Mouse (Mus musculus): ENCODE results near the gene Ncoa7. TPM values are rescaled to one million over a fixed set of nuclear protein-coding genes. Genes with fewer than 3 reads are reported as not detected.

Ncoa7 gene
- polyA plus RNA-seq, 1 experiment, result 2.7 TPM

DNA sequence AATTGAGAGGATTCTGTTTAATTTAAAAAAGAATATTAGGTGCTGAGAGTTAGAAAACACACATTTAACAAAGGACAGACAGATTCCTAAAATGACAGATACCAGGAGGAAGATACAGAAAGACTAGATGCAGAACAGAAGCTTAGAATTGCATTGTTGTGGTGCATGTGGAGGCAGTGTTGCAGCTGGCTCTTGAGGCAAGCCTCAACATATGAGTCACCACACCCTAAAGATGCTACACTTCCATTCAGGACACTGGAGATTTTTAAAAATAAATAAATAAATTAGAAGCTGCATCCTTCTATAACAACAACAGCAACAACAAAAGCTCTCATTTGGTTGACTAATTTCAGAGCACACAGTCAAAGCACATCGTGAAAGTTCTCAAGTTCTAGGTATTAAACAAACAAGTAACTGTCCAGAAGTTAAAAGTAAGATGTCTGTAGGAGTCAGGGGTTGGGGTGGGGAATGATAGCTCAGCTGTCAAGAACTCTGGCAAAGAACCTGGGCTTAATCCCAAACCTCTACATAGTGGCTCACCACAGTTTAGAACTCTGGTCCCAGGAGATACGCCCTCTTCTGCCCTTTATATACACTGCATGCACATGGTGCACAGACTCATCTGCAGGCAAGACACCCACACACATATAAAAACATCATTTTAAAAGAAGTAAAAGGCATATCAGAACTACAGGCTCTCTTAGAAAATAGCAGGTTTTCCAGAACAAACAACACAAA, 3.2 kb downstream of the Ncoa7 start:
- Histone ChIP-seq H3K4me3 (no peak overlapping the region), H3K4me2 (ENCODE audit: low read depth) (no peak overlapping the region), H3K27me3 (ENCODE audit: control insufficient read depth, insufficient read depth, insufficient read length) (no peaks in the 10 kb centered on the region), H3ac (ENCODE audit: control insufficient read depth, insufficient read length) (no peak overlapping the region), H3K79me2 (ENCODE audit: control insufficient read depth, insufficient read depth) (peaks cover 7% of the 10 kb centered on the region), H3K36me3 (ENCODE audit: control insufficient read depth, insufficient read depth) (no peaks in the 10 kb centered on the region)
- TF ChIP-seq E2F4 (IDR thresholded peaks at IDR 0.05; ENCODE audit: insufficient read depth) (no peak), MYOG (IDR thresholded peaks at IDR 0.05; ENCODE audit: control insufficient read depth in 1 of 3, insufficient read depth in 1 of 3, insufficient read length in 2 of 3, low read depth in 2 of 3) (peak in 1 of 3 experiments; percentile 34), POLR2A (IDR thresholded peaks at IDR 0.05; ENCODE audit: insufficient read length, low read depth) (no peak), SRF (IDR thresholded peaks at IDR 0.05; ENCODE audit: control insufficient read depth, insufficient read length, low read depth) (no peak), MAX (IDR thresholded peaks at IDR 0.05; ENCODE audit: low read depth) (no peak), REST (IDR thresholded peaks at IDR 0.05; ENCODE audit: insufficient read depth, insufficient read length) (no peak), MYOD1 (IDR thresholded peaks at IDR 0.05; ENCODE audit: control insufficient read depth in 1 of 3, insufficient read length in 2 of 3, low read depth in 2 of 3) (peak in 2 of 3 experiments; percentile 51 to 68), POLR2AphosphoS2 (IDR thresholded peaks at IDR 0.05; ENCODE audit: insufficient read length, low read depth) (no peak), TCF3 (IDR thresholded peaks at IDR 0.05; ENCODE audit: insufficient read length, low read depth) (no peak), CEBPB (IDR thresholded peaks at IDR 0.05; ENCODE audit: insufficient read depth, poor library complexity, severe bottlenecking) (no peak)

DNA sequence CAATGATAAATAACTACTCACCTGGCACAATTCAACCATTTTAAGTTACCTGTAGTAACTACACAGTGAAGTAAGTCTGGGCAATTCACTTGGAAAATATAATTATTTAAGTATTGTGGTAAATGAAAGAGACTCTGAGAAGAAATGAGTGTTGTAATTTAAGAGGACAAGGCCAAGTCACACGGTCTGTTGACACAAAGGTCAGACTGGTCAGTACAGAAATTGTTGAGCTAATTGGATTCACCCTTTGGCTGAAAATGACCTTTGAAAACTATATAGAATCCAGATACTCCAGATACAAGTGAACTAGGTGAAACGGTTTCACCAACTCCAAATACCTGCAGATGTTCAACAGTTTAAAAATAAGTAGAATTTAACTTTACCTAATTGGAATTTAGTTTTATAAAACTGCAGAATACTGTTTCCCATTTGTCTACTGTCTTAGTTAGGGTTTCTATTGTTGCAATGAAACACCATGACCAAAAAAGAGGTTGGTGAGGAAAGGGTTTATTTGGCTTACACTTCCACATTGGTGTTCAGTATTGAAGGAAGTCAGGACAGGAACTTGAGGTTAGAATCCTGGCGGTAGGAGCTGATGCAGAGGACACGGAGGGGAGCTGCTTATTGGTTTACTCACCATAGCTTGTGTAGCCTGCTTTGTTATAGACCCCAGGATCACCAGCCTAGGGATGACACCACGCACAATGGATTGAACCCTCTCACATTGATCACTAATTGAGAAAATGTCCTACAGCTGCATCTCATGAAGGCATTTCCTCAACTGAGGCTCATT, 6.5 kb downstream of the Ncoa7 start:
- Histone ChIP-seq H3K79me2 (ENCODE audit: control insufficient read depth, insufficient read depth) (peaks cover 8% of the 10 kb centered on the region), H3K4me2 (ENCODE audit: low read depth) (no peak overlapping the region), H3K4me3 (no peak overlapping the region), H3ac (ENCODE audit: control insufficient read depth, insufficient read length) (no peak overlapping the region), H3K36me3 (ENCODE audit: control insufficient read depth, insufficient read depth) (no peaks in the 10 kb centered on the region), H3K27me3 (ENCODE audit: control insufficient read depth, insufficient read depth, insufficient read length) (no peaks in the 10 kb centered on the region)
- TF ChIP-seq MAX (IDR thresholded peaks at IDR 0.05; ENCODE audit: low read depth) (no peak), E2F4 (IDR thresholded peaks at IDR 0.05; ENCODE audit: insufficient read depth) (no peak), TCF12 (IDR thresholded peaks at IDR 0.05; ENCODE audit: insufficient read depth, poor library complexity, severe bottlenecking) (no peak), POLR2A (IDR thresholded peaks at IDR 0.05; ENCODE audit: insufficient read length, low read depth) (no peak), TCF3 (IDR thresholded peaks at IDR 0.05; ENCODE audit: insufficient read length, low read depth) (no peak), POLR2AphosphoS2 (IDR thresholded peaks at IDR 0.05; ENCODE audit: insufficient read length, low read depth) (no peak), REST (IDR thresholded peaks at IDR 0.05; ENCODE audit: insufficient read depth, insufficient read length) (no peak), MYOG (IDR thresholded peaks at IDR 0.05; ENCODE audit: control insufficient read depth in 1 of 3, insufficient read depth in 1 of 3, insufficient read length in 2 of 3, low read depth in 2 of 3) (no peak), USF1 (IDR thresholded peaks at IDR 0.05; ENCODE audit: low read depth) (no peak), CEBPB (IDR thresholded peaks at IDR 0.05; ENCODE audit: insufficient read depth, poor library complexity, severe bottlenecking) (no peak), MYOD1 (IDR thresholded peaks at IDR 0.05; ENCODE audit: control insufficient read depth in 1 of 3, insufficient read length in 2 of 3, low read depth in 2 of 3) (no peak), SRF (IDR thresholded peaks at IDR 0.05; ENCODE audit: control insufficient read depth, insufficient read length, low read depth) (no peak)

DNA sequence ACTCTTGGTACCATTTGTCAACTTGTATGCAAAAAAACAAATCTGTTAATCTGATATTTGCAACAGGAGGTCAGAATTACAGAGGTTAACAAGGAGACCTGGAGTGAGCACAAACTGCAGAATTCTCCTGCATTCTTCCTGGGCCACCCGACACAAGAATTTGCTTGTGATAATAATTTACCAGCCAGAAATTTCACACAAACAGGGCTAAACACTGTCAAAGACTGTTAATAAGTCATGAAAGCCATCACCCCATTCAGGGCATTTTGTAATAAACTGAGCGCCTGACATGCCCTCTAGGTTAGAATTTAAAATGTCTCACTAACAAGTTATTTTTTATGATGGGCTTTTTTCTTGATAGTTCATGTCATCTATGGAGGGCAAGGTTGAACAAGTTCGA, 12.1 kb downstream of the Ncoa7 start:
- Histone ChIP-seq H3K4me3 (no peak overlapping the region), H3K4me2 (ENCODE audit: low read depth) (no peak overlapping the region), H3ac (ENCODE audit: control insufficient read depth, insufficient read length) (no peak overlapping the region), H3K79me2 (ENCODE audit: control insufficient read depth, insufficient read depth) (peaks cover 8% of the 10 kb centered on the region), H3K27me3 (ENCODE audit: control insufficient read depth, insufficient read depth, insufficient read length) (no peaks in the 10 kb centered on the region), H3K36me3 (ENCODE audit: control insufficient read depth, insufficient read depth) (no peaks in the 10 kb centered on the region)
- TF ChIP-seq E2F4 (IDR thresholded peaks at IDR 0.05; ENCODE audit: insufficient read depth), result no peak
- no peak for TF ChIP-seq TCF12 (IDR thresholded peaks at IDR 0.05; ENCODE audit: insufficient read depth, poor library complexity, severe bottlenecking)
- TF ChIP-seq USF1 (IDR thresholded peaks at IDR 0.05; ENCODE audit: low read depth), result no peak
- no peak for TF ChIP-seq CEBPB (IDR thresholded peaks at IDR 0.05; ENCODE audit: insufficient read depth, poor library complexity, severe bottlenecking)
- no peak for TF ChIP-seq POLR2A (IDR thresholded peaks at IDR 0.05; ENCODE audit: insufficient read length, low read depth)
- TF ChIP-seq TCF3 (IDR thresholded peaks at IDR 0.05; ENCODE audit: insufficient read length, low read depth), result no peak
- TF ChIP-seq SRF (IDR thresholded peaks at IDR 0.05; ENCODE audit: control insufficient read depth, insufficient read length, low read depth), result no peak
- no peak for TF ChIP-seq MYOG (IDR thresholded peaks at IDR 0.05; ENCODE audit: control insufficient read depth in 1 of 3, insufficient read depth in 1 of 3, insufficient read length in 2 of 3, low read depth in 2 of 3)
- TF ChIP-seq MAX (IDR thresholded peaks at IDR 0.05; ENCODE audit: low read depth), result no peak
- no peak for TF ChIP-seq POLR2AphosphoS2 (IDR thresholded peaks at IDR 0.05; ENCODE audit: insufficient read length, low read depth)

DNA sequence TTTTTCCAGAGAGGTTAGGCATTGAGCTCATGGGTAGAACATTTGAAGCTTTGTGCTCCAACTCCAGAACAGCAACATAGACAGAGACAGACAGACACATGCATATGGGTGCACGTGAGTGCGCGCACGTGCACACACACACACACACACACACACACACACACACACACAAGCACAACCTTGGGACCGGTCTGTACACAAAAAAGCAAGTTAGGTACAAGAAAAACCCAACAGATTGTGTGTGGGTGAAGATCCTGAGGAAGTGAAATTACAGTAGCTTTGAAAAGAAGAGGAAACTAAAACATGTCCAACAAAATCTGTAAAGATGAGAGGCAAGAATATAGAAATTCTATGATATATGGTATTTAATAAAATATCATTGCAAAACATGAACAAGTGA, 13.6 kb downstream of the Ncoa7 start:
- no peaks in the 10 kb centered on the region for H3K79me2 ChIP-seq (ENCODE audit: control insufficient read depth, insufficient read depth)

More for the DNA sequence above, 13.6 kb downstream of the Ncoa7 start:
- no peaks in the 10 kb centered on the region for H3K36me3 ChIP-seq (ENCODE audit: control insufficient read depth, insufficient read depth)
- H3K4me3 ChIP-seq, result no peak overlapping the region
- TF ChIP-seq REST (IDR thresholded peaks at IDR 0.05; ENCODE audit: insufficient read depth, insufficient read length) (no peak), CEBPB (IDR thresholded peaks at IDR 0.05; ENCODE audit: insufficient read depth, poor library complexity, severe bottlenecking) (no peak)
- H3K4me2 ChIP-seq (ENCODE audit: low read depth), result no peak overlapping the region
- H3K27me3 ChIP-seq (ENCODE audit: control insufficient read depth, insufficient read depth, insufficient read length), result no peaks in the 10 kb centered on the region
- no peak overlapping the region for H3ac ChIP-seq (ENCODE audit: control insufficient read depth, insufficient read length)

All from myocyte (in vitro differentiated cells).